Mouse (Mus musculus) kidney, adult 18-20 months (tissue): ENCODE data around the gene Cobll1.
"Not testable (repeated sequence)": the region's sequence is repeated elsewhere in the genome, so short reads cannot be mapped to it uniquely, and the experiment has no call there.

ENCODE experiments used
- DNase-seq: peaks from one replicate; pipeline ENCODE4 v3.0.0; 2021

Gene Cobll1

DNA sequence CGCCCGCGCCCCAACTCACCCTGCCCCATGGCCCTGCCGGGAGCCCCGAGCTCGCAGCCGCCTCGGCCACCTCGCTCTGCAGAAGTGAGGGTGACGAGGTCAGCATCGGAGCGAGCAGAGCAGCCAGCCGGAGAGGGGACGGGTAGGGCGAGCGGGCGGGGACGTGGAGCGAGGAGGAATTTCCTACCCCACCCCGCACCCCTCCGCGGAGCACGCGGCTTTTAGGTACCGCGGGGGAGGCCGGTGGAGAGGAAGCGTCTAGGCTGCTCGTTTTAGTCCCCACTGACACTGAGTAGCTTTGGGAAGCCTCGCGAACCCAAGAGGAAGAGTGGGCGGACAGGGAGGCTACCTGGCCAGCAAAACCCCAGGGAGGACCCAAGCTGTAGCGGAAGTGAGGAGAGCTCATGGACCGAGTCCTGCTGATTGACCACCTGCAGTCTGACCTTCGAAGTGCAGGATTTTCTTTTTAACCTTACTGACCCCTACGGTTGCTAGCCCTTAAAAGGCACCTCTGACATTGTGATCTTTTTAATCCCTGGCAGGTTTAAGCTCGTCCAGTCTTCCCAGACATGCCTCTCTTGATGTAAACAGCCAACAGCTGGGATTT is at the start of gene Cobll1:
Gene Cobll1, minus strand, starts transcription at position 440 of the 607 bp plus-strand sequence.
- no peak for DNase-seq

DNA sequence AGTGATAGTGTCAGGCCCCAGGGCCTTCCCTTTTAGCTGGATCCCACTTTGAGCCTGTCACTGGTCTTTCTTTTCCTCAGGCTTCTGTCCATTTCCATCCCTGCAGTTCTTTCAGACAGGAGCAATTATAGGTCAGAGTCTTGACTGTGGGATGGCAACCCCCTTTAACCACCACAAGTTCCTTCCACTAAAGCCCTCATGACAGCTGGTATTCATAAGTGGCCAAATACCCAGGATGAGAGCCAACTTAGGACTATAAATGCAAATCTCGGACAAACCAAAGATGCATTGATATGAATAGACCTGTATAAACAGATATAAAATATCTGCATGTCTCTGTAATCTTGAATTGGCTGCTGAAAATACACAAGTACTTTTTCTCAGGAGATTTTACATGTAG is 49.5 kb upstream of the Cobll1 start:
- no peak for DNase-seq

DNA sequence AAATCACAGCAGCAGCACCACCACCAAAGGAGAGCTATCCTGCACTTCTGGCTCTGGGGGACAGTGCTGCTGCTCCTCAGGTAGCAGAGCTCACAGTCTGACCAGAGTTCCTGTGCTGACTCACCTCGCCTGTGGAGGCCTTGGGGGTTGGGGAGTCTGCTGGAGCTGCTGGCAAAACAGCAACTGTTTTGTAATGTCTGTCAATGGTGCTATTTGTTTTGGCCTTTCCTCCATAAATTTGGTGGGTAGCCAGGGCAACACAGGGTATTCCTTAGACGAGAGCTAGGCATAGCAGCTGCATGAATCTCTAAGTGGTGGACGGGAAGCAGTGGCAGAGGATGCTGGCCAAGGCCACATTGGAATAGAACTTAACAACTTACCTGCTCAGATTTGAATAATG is 46.2 kb upstream of the Cobll1 start:
- DNase-seq = no peak

DNA sequence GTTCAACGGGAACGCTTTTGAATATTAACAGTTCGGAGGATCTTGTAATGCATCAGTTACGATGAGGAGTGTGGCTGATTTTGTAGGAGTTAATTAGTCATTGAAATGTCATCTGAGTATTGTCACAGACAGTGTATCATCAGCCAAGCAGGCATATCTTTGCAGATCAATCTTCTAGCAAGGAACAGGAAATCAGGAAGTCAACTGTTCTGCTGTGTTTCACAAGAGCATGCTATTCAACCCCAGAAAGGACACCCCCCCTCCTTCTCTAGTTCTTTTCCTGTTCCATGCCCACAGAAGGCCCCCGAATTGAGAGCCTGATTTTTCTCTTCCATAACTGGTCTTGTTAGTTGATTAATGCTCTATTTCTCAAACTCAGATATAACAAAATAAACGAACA is 43.8 kb upstream of the Cobll1 start:
- DNase-seq = no peak

DNA sequence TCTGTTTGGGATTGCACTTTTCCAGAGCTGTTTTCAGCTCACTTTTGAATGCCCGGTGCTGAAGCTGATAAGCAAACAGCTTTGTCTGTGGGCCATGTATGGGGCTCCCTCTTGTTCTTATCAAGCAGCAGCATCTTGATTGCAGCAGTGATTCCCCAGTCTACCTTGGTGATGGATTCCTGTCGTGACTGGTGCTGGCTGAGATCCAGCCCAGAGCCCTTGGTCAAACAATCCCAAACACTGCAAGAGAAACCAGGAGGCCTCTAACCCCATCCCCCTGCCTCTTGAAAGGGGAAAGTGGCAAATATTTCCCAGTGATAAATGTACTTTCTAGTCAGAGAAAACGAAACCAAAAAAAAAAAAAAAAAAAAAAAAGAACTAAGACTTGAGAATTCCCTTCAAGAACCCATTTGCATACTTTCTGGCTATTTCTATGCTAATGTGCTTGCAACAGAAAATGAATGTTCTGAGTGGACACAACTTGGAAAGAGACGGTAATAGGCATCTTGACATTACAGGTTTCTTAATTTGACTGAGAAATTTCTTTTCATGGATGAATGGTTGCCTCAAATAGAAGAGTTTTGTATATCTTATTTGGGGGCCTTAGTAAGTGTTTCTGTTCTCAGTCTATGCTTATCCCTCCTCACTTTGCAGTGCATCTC is 40.0 kb upstream of the Cobll1 start:
- peak; percentile 45 for DNase-seq

DNA sequence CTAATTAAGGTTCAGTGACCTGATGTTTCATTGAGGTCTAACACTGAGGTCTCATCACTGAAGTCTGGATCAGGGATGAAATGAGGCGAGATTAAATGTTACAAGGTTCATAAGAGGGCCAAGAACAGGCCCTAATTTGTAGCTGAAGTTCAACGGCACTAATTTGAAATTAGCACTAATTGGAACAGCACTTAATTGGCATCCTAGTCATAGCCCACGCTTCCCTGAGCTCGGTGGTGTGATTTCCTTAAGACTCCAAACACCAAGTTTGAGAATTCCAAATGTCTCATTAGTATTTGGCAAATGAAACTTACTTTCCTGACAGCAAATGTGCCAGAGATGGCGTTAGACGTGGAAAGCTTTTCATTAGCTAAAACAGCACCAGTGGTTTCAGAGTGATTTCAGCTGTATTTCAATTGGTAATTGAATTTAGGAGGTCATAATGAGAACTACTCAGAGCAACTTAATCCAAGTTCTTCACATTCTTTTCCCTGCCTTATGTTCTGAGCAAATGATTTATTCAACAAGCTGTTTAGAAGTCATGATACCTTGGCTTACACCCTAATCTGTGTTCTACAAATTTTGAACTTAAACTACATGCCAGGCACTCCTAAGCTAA is 36.3 kb upstream of the Cobll1 start:
- DNase-seq = no peak

DNA sequence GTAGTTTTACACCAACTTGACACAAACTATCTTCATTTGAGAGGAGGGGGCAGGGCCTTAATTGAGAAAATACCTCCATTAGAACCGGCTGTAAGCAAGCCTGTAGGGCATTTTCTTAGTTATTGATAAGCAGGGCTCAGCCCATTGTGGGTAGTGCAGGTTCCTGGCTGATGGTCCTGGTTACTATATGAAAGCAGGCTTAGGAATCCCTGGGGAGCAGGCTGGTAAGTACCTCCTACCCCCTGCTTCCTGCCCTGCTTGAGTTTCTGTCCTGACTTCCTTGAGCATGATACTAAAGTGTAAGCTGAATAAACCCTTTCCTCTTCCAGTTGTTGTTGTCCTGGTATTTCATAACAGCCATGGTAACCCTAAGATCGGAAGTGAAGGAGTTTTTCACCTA is 34.7 kb upstream of the Cobll1 start:
- DNase-seq = no peak

DNA sequence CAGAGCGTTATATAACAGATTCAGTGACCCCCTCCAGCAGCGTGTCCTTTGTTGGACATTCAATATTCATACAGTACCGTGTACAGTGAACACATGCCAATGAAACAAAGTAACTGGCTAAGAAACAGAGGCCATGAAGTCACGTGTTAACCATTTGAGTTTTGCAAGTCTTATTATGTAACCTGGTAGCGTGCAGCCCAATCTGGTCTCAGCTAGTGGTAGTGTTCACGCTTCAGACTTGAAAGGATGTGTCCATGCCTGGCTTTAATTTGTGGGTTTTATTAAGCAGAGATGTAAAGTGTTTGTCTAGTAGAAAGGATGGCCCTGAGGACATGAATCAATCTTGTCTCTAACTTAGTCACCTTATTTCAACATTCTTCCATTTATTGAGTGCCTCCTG is 29.5 kb upstream of the Cobll1 start:
- no peak for DNase-seq

DNA sequence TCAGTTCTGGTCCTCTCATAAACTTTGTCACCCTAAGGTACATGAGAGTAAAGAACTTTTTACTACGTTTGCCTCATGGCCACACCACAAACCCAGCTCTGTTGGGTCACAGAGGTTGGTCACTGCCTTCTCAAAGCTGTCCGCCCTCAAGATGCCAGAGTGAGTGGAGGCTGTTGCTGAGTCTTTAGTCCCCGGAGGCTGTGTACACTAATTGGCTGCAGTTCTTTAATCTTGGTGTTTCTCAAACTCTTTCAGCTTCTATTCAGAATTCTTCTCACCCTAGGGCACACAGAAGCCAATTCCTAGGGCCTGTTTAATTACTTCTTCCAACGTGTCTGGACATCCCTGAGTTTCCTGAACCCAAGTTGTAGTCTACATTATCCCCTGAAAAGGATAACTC is 28.6 kb upstream of the Cobll1 start:
- no peak for DNase-seq

DNA sequence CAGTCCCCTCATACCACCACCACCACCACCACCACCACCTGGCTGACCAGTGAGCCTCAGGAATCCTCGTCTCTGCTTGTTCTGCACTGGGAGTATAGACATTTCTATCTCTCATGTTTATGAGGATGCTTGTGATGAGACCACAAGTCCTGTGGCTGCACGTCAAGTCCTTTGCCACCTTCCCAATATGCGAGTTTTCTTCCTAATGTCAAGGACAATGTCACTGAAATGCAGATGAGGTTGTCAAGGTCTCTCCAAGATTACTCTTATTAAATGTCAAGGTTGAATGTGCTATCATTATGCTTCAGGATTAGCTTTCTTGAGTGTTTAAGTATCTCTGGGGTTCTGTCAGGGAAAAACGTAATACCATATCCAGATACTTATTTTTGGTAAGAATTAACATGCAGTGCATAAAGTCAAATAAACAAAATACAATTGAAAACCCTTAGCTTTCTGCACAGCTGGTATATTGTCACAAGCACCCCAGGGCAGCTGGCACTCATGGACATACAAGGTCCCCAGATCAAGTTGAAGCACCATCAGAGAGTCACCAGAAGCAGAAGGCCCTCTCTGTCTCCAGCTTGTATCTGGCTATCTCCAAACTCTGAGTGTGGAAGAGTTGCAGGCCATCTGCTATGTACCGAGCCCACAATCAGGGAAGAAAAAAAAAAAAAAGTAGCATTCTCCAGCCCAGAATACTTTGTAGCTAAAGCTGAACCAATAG is 27.5 kb upstream of the Cobll1 start:
- DNase-seq = no peak

DNA sequence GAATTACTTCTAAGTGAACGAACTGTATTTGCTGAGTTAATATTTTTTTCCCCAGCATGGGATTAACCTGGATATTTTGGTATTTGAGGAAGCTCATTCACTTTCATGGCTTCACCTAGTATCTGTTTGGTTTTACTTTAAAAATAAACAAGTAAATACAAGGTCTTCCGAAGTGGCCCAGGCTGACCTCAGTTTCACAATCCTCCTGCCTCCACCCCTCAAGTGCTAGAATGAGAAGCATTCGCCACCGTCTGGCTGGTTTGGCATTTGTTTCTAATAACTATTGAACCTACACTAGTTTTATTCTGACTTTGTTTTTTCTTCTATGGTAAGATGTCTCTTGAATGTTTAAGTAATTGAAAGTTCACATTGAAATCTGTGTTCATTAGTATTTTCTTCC is 23.0 kb upstream of the Cobll1 start:
- DNase-seq = no peak

DNA sequence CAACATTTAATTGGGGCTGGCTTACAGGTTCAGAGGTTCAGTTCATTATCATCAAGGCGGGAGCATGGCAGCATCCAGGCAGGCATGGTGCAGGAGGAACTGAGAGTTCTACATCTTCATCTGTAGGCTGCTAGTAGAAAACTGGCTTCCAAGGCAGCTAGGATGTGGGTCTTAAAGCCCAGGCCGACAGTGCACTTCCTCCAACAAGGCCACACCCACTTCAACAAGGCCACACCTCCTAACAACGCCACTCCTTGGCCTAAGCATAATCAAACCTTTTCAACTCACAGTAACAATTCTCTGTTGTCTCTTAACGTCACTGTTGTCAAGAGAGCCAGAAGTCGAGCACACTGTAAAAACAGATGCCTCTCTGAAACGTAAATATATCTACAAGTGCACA is 21.6 kb upstream of the Cobll1 start:
- not testable (repeated sequence) for DNase-seq

DNA sequence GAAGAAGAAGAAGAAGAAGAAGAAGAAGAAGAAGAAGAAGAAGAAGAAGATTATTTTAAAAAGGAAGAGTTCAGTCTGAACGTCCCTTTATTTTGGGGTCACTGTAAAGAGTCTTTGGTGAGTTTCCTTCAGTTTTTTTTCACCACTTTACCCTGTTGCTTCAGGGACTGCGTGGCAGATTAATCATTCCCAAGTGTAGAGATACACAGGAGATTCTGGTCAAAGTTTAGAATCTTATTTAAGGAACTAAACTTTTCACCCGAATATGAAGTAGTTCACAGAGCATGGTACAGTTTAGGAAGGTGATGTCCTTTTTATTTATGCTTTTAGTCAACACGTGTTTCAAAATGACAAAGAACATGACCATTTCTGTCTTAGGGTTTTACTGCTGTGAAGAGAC is 21.2 kb upstream of the Cobll1 start:
- DNase-seq = no peak

DNA sequence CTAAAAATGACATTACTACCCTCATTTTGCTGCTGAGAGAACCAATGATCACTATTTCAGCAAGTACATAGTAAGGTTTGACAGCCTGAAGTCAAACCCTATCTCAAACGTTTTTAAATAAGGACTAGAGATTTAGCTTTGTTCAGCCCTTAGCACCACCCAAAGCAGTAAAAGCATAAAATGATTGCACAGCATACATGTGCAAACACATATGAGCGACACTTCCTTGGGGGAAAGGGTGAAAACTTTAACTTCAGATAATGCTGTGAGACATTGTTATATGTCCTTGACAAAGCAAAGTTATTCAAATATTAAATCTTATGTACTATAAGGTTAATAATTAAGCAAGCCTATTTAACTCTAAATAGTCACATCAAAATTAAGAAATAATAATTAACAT is 18.2 kb upstream of the Cobll1 start:
- DNase-seq = no peak

DNA sequence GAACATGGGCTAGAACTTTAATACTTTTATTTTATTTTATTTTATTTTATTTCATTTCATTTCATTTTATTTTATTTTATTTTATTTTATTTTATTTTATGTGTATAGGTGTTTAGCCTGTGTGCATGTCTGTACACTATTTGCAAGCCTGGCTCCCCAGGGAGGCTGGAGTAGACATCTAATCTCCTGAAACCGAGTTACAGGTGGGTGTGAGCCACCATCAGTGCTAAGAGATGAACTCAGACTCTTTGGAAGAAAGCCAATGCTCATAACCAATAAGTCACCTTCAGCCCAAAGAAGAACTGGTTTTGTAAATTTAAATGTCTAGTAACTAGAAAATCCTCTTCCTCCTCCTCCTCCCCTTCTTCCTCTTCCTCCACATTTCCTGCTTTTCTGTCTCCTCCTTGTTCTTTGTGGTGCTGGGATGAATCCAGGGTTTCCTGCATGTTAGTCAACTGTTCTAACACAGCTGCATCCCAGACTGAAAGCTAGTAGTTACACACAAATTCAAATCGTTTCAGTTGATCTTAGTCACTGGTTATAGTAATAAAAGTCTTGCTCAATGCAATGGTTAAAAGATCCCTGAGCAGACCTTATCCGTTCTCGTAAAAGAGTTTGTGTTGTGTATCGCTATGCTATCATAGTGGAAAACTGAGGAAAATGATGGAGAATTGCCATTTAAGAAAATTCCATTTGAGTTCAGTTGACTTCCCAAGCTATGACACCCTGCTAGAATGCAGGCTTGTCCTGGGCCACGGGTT is 17.5 kb upstream of the Cobll1 start:
- no peak for DNase-seq

DNA sequence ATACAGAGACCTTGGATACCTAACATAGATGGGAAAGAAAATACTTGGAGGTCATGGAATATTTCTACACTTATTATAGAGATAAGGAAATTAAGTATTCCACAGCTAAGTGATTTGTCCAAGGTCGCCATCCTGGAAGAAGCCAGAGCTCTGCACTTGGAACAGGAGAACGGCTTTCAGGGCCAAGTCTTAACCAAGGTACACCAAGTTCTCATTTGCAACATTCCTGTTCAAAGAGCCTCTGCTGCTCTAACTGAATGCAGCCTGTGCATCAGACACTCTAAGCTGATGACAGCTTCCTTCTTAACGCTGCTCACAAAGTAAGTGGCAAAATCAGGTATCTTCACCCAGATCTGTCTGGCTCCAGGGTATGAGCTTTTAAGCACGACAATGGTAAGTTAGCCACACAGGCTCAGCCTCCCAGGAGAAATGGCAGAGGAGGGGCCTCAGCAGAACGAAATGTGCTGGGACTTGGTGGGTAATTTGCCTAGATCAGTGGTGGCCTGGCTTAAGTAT is 11.4 kb upstream of the Cobll1 start:
- no peak for DNase-seq

DNA sequence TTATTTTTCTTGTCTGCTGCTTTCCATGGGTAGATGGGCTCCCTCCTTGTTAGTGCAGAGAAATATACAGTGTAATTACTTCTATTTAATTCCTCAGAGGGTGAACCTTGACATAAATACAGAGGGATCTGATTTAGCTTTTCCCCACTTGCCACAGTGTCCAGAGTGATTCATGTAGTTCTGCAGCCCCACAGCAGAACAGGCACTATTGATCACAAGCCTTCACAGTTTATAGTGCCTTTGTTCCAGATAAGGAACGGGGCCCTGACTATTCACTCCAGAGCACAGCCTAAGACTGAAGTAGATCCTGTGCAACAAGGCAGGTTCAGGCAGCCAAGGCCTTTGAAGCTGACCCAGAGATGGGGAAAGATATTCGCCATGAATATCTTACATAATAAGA is 10.4 kb upstream of the Cobll1 start:
- DNase-seq = no peak

DNA sequence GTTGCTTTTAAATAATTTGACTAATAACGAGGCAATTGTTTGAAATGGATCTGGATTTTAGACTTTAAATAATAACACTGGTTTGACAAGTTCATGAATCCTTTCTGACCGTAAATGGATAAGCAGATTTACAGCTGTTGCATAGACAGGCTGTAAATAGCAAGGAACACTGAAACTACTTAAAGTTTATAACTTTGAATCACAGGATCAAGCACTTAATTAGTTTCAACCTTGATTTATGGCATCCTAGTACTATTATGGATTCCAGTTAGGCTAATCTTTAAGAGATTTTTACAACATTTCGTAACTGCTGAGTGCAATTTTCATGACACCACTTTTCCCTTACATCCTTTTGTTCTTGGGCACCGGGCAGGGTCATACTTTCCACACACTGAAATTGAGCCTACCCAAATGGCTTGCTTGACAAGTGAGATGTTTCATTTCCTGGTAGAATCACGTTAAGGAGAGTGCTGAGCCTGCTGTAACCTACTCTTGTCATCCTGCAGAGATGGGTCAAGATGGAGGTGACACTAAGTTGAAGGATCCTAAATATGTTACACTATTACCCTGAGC is 1.1 kb upstream of the Cobll1 start:
- no peak for DNase-seq

DNA sequence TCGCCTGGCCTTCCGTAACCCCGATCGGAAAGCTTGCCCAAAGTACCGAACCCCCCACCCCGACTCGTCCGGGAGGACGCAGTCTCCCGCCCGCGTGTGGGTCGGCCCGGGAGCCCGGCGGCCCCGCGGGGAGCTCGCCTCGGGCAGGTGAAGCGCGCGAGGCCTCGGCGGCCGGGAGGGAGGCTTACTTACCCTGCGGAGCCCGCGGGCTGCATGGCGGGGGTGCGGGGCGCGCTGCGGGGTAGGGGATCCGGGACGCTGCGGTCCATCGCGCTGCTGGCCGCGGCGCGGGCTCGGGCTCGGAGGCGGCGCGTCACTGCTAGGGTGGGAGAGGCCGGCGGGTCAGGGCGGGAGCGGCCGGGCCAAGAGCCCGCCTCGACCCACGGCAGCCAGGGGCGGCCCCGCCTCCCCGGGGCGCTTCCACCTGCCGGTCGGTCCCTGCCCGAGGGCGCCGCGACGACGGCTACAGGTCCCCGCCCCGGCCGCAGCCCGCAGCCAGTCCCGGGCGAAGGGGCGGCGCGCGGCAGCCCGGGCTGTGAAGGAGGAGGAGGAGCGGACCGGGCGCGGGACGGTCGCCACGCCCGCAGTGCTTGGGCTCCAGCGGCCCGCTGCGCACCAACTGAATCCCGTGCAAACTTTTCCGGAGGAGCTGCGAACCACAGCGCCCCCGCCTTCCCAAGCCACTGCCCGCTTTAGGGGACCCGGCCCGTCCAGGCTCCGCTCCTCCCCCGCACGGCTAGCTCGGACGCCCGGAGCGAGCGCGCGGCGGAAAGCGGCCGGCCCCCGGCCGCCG is 836 bp downstream of the Cobll1 start:
- DNase-seq = peak; percentile 91

DNA sequence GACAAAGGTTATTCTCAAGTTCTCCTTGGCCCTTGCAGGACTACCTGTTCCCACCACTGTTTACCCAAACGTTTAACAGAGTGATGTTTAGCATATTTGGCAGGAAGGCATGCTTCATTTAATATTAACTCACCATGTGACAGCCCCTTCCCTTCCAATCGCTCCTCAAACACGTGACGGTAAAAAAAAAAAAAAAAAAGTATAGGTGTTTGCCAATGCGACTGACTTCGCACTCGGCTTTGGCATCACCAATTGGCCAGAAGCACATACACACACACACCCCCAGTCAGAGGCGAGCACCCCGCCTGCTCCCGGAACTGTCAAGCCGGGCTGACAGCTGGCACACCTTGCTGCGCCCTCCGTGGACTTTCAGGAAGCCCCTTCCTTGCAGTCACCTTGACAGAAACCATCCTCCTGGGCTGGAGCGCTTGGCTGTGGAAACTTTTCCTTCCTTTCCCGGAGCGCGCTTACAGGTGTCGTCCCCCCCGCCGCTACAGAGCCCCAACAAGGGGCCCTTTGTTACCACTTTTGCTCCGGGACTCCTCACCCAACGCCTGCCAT is 1.5 kb downstream of the Cobll1 start:
- DNase-seq = peak; percentile 83

DNA sequence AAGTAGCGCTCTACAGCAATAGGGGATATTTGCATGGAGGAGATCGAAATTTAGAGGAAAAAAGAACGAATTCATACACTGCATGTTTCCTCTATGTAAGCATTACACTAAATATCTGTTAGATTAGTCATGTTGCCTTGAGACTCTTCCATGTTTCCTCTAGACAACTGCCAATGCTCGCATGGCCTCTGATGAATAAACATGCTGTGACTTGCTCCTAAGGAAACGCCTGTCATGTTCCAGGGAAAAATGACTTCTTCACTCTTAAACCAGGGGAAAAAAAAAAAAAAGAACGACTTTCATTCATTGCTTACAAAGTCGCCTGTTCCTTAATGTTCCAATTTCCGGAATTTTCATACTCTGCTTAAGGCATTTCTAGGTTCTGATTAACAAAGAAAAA is 2.1 kb downstream of the Cobll1 start:
- DNase-seq = no peak
